Mouse (Mus musculus): ENCODE data around the gene S1pr1. TPM values are rescaled to one million over a fixed set of nuclear protein-coding genes. Genes with fewer than 3 reads are reported as not detected.

The S1pr1 gene
- polyA plus RNA-seq, 1 experiment from 2014 or later, result 15.7 TPM

GRCm38 (mm10) chr3:115709118-115709574 is 5.7 kb downstream of the S1pr1 start:
- Histone ChIP-seq H3K36me3 (ENCODE audit: control insufficient read depth, insufficient read depth, low read length) (no peaks in the 10 kb centered on the region), H3K4me3 (ENCODE audit: low read depth, low read length) (no peak overlapping the region), H3K9me3 (ENCODE audit: control insufficient read depth, low read length) (no peaks in the 10 kb centered on the region), H3K4me2 (ENCODE audit: low read depth) (no peak overlapping the region), H3K4me1 (ENCODE audit: control insufficient read depth, insufficient read depth, low read length) (no peaks in the 10 kb centered on the region), H3K9ac (ENCODE audit: low read length) (no peak overlapping the region), H3K27me3 (ENCODE audit: control insufficient read depth, insufficient read depth, low read length) (no peaks in the 10 kb centered on the region), H3K27ac (ENCODE audit: low read depth, low read length) (no peak overlapping the region)
- WGBS, result 85% methylated on average over 6 of the region's 6 CpGs
- ATAC-seq (ENCODE audit: insufficient read depth, low FRiP score, low TSS enrichment), result no peak
- DNase-seq (ENCODE audit: low spot score), result no peak

- DNase-seq (ENCODE audit: low spot score) (no peak), ATAC-seq (ENCODE audit: insufficient read depth, low FRiP score, low TSS enrichment) (no peak)
- no peak overlapping the region for H3K27ac ChIP-seq (ENCODE audit: low read depth, low read length)
- no peak overlapping the region for H3K4me2 ChIP-seq (ENCODE audit: low read depth)
- no peak overlapping the region for H3K9ac ChIP-seq (ENCODE audit: low read length)
- H3K9me3 ChIP-seq (ENCODE audit: control insufficient read depth, low read length), result no peaks in the 10 kb centered on the region
- no peaks in the 10 kb centered on the region for H3K36me3 ChIP-seq (ENCODE audit: control insufficient read depth, insufficient read depth, low read length)
- no peaks in the 10 kb centered on the region for H3K27me3 ChIP-seq (ENCODE audit: control insufficient read depth, insufficient read depth, low read length)
- 90% methylated on average over 2 of the region's 2 CpGs for WGBS
- H3K4me1 ChIP-seq (ENCODE audit: control insufficient read depth, insufficient read depth, low read length), result no peaks in the 10 kb centered on the region
- no peak overlapping the region for H3K4me3 ChIP-seq (ENCODE audit: low read depth, low read length)
These were observed 8.1 kb downstream of the S1pr1 start for GRCm38 (mm10) chr3:115706736-115707135.

DNA sequence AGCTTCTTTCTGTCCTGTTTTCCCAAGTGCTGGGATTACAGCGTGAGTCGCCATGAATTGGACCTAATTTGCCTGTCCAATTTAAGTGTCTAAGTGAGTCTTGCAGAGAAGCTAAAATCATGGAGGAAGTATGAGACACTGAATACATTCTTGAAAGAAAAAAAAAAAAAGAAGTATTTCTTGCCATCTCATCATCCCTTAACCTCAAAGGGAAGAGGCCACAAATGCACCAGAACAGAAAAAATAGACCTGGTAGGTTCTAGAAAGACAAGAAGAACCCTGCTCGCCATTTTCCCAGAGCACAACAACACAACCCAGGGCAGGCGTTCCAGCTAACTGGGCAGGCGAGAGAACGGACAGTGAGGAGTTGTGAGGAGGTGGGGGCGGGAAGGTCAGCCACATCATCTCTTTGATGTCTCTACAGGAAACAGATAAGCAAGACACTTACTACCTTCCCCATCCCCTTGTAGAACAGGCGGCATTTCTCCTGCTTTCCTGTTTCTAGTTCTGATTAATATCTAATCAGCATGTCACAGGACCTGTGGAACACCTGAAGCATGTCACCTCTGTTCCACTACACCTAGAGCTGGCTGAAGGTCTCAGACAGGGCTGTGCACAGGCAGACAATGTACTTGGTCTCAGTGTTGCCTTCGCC is 10.5 kb downstream of the S1pr1 start:
- no peaks in the 10 kb centered on the region for H3K27me3 ChIP-seq (ENCODE audit: control insufficient read depth, insufficient read depth, low read length)
- no peaks in the 10 kb centered on the region for H3K9me3 ChIP-seq (ENCODE audit: control insufficient read depth, low read length)
- H3K27ac ChIP-seq (ENCODE audit: low read depth, low read length), result no peak overlapping the region
- no peak overlapping the region for H3K4me2 ChIP-seq (ENCODE audit: low read depth)
- no peaks in the 10 kb centered on the region for H3K4me1 ChIP-seq (ENCODE audit: control insufficient read depth, insufficient read depth, low read length)
- no peaks in the 10 kb centered on the region for H3K36me3 ChIP-seq (ENCODE audit: control insufficient read depth, insufficient read depth, low read length)
- H3K9ac ChIP-seq (ENCODE audit: low read length), result no peak overlapping the region
- ATAC-seq (ENCODE audit: insufficient read depth, low FRiP score, low TSS enrichment) (no peak), DNase-seq (ENCODE audit: low spot score) (no peak)
- H3K4me3 ChIP-seq (ENCODE audit: low read depth, low read length), result no peak overlapping the region
- WGBS, result 85% methylated on average over 9 of the region's 9 CpGs

DNA sequence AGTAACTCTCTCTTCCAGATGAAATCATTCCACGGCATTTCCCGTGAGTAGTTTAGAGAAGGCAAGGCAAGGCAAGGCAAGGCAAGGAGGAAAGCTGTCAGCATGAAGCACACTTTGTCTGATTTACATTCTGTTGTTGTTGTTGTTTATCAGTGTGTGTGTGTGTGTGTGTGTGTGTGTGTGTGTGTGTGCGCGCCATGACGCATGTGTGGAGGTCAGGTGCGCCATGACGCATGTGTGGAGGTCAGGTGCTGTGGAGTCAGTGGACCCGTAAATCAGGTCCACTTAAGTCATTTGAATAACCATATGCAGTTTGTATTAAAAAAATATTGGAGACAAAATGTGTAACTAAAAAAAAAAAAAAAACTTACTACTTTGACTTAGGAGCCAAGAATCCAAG is 11.2 kb downstream of the S1pr1 start:
- no peak overlapping the region for H3K4me3 ChIP-seq (ENCODE audit: low read depth, low read length)
- 95% methylated on average over 8 of the region's 8 CpGs for WGBS
- no peak overlapping the region for H3K9ac ChIP-seq (ENCODE audit: low read length)
- no peaks in the 10 kb centered on the region for H3K4me1 ChIP-seq (ENCODE audit: control insufficient read depth, insufficient read depth, low read length)
- H3K4me2 ChIP-seq (ENCODE audit: low read depth), result no peak overlapping the region
- H3K27me3 ChIP-seq (ENCODE audit: control insufficient read depth, insufficient read depth, low read length), result no peaks in the 10 kb centered on the region
- ATAC-seq (ENCODE audit: insufficient read depth, low FRiP score, low TSS enrichment), result no peak
- no peaks in the 10 kb centered on the region for H3K9me3 ChIP-seq (ENCODE audit: control insufficient read depth, low read length)
- no peak for DNase-seq (ENCODE audit: low spot score)
- no peaks in the 10 kb centered on the region for H3K36me3 ChIP-seq (ENCODE audit: control insufficient read depth, insufficient read depth, low read length)
- H3K27ac ChIP-seq (ENCODE audit: low read depth, low read length), result no peak overlapping the region

DNA sequence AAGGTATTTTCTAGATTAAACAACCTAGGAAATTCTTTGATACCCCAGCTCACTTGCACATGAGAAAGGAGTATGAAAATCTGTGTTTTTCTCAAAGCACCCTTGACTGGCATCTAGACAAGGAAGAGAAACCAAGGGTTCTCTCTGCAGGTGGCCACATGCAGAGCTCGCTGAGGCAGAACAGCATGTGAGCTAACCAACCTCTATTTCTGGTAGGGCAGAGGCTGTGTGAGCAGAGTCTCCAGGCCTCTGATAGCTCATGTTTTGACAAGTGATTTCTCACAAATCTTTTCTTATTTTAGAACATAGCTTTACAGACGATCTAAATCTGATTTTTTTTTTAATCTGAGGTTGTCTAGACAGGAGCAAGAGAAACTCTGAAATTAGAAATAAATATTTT is 12.8 kb downstream of the S1pr1 start:
- Histone ChIP-seq H3K4me2 (ENCODE audit: low read depth) (no peak overlapping the region), H3K9ac (ENCODE audit: low read length) (no peak overlapping the region), H3K9me3 (ENCODE audit: control insufficient read depth, low read length) (no peaks in the 10 kb centered on the region), H3K36me3 (ENCODE audit: control insufficient read depth, insufficient read depth, low read length) (no peaks in the 10 kb centered on the region), H3K4me1 (ENCODE audit: control insufficient read depth, insufficient read depth, low read length) (no peaks in the 10 kb centered on the region), H3K27me3 (ENCODE audit: control insufficient read depth, insufficient read depth, low read length) (no peaks in the 10 kb centered on the region), H3K27ac (ENCODE audit: low read depth, low read length) (no peak overlapping the region), H3K4me3 (ENCODE audit: low read depth, low read length) (no peak overlapping the region)
- 61% methylated on average over 2 of the region's 2 CpGs for WGBS
- no peak for DNase-seq (ENCODE audit: low spot score)
- no peak for ATAC-seq (ENCODE audit: insufficient read depth, low FRiP score, low TSS enrichment)

GRCm38 (mm10) chr3:115695194-115695891 is 19.5 kb downstream of the S1pr1 start:
- Histone ChIP-seq H3K27ac (ENCODE audit: low read depth, low read length) (no peak overlapping the region), H3K9me3 (ENCODE audit: control insufficient read depth, low read length) (no peaks in the 10 kb centered on the region), H3K4me3 (ENCODE audit: low read depth, low read length) (no peak overlapping the region), H3K27me3 (ENCODE audit: control insufficient read depth, insufficient read depth, low read length) (no peaks in the 10 kb centered on the region), H3K4me2 (ENCODE audit: low read depth) (no peak overlapping the region), H3K4me1 (ENCODE audit: control insufficient read depth, insufficient read depth, low read length) (no peaks in the 10 kb centered on the region), H3K36me3 (ENCODE audit: control insufficient read depth, insufficient read depth, low read length) (no peaks in the 10 kb centered on the region), H3K9ac (ENCODE audit: low read length) (no peak overlapping the region)
- ATAC-seq (ENCODE audit: insufficient read depth, low FRiP score, low TSS enrichment), result no peak
- WGBS, result 80% methylated on average over 8 of the region's 8 CpGs
- no peak for DNase-seq (ENCODE audit: low spot score)

GRCm38 (mm10) chr3:115694168-115694567 is 20.7 kb downstream of the S1pr1 start:
- WGBS, result 89% methylated on average over 5 of the region's 5 CpGs
- no peak overlapping the region for H3K27ac ChIP-seq (ENCODE audit: low read depth, low read length)
- ATAC-seq (ENCODE audit: insufficient read depth, low FRiP score, low TSS enrichment), result no peak

GRCm38 (mm10) chr3:115693390-115693789 is 21.5 kb downstream of the S1pr1 start:
- Histone ChIP-seq H3K9me3 (ENCODE audit: control insufficient read depth, low read length) (no peaks in the 10 kb centered on the region), H3K27me3 (ENCODE audit: control insufficient read depth, insufficient read depth, low read length) (no peaks in the 10 kb centered on the region), H3K4me1 (ENCODE audit: control insufficient read depth, insufficient read depth, low read length) (no peaks in the 10 kb centered on the region), H3K27ac (ENCODE audit: low read depth, low read length) (no peak overlapping the region), H3K4me3 (ENCODE audit: low read depth, low read length) (no peak overlapping the region), H3K4me2 (ENCODE audit: low read depth) (no peak overlapping the region), H3K9ac (ENCODE audit: low read length) (no peak overlapping the region), H3K36me3 (ENCODE audit: control insufficient read depth, insufficient read depth, low read length) (no peaks in the 10 kb centered on the region)
- 91% methylated on average over 12 of the region's 12 CpGs for WGBS
- ATAC-seq (ENCODE audit: insufficient read depth, low FRiP score, low TSS enrichment) (no peak), DNase-seq (ENCODE audit: low spot score) (no peak)

More at GRCm38 (mm10) chr3:115694168-115694567, 20.7 kb downstream of the S1pr1 start:
- Histone ChIP-seq H3K4me2 (ENCODE audit: low read depth) (no peak overlapping the region), H3K27me3 (ENCODE audit: control insufficient read depth, insufficient read depth, low read length) (no peaks in the 10 kb centered on the region), H3K4me1 (ENCODE audit: control insufficient read depth, insufficient read depth, low read length) (no peaks in the 10 kb centered on the region), H3K4me3 (ENCODE audit: low read depth, low read length) (no peak overlapping the region), H3K36me3 (ENCODE audit: control insufficient read depth, insufficient read depth, low read length) (no peaks in the 10 kb centered on the region), H3K9me3 (ENCODE audit: control insufficient read depth, low read length) (no peaks in the 10 kb centered on the region), H3K9ac (ENCODE audit: low read length) (no peak overlapping the region)
- no peak for DNase-seq (ENCODE audit: low spot score)

- no peak overlapping the region for H3K4me3 ChIP-seq (ENCODE audit: low read depth, low read length)
- H3K9ac ChIP-seq (ENCODE audit: low read length), result no peak overlapping the region
- no peaks in the 10 kb centered on the region for H3K4me1 ChIP-seq (ENCODE audit: control insufficient read depth, insufficient read depth, low read length)
- H3K27ac ChIP-seq (ENCODE audit: low read depth, low read length), result no peak overlapping the region
- H3K9me3 ChIP-seq (ENCODE audit: control insufficient read depth, low read length), result no peaks in the 10 kb centered on the region
- ATAC-seq (ENCODE audit: insufficient read depth, low FRiP score, low TSS enrichment) (no peak), DNase-seq (ENCODE audit: low spot score) (no peak)
- WGBS, result 68% methylated on average over 4 of the region's 4 CpGs
- no peak overlapping the region for H3K4me2 ChIP-seq (ENCODE audit: low read depth)
- H3K36me3 ChIP-seq (ENCODE audit: control insufficient read depth, insufficient read depth, low read length), result no peaks in the 10 kb centered on the region
- no peaks in the 10 kb centered on the region for H3K27me3 ChIP-seq (ENCODE audit: control insufficient read depth, insufficient read depth, low read length)
These were observed 22.0 kb downstream of the S1pr1 start for GRCm38 (mm10) chr3:115692857-115693256.

All from neural tube, embryonic 11.5 days (tissue).